Comparison of ENCODE assay signal across 8 mouse cellular contexts in the genomic region with DNA sequence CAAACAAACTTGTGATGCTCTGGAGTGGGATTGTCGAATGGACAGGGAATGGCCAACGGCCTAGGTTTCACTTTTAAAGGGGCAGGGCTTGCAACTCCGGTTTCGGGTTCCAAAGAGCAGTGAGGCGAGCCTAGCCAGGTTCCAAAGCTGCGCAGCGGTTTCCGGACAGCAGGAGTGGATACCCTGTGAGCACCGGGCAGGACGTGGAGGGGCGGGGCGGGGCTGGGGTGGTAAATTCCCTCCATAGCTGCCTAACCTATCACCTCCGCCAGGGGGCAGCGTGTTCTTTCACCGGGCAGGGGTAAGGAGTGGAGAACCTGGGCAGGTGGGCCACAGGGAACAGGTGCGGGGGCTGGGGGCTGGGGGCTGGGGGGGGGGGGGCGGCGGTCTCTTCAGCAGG. TPM values are rescaled to one million over a fixed set of nuclear protein-coding genes. Genes with fewer than 3 reads are reported as not detected.
DNase-seq lines count a peak whose midpoint lies in the region; ATAC-seq and TF ChIP-seq lines count a peak whose summit lies in the region.

A gene (plus strand): TSS at position 112 of the 400 bp plus-strand sequence.

- peak within 1 kb of the TSS; percentile 2; the same call in 1 of the 2 replicates for H3K27ac ChIP-seq in heart, embryonic 15.5 days
- no peak within 1 kb of the TSS for H3K27ac ChIP-seq in neural tube, embryonic 15.5 days (replicated peaks)

- peak within 1 kb of the TSS; percentile 89 for H3K4me3 ChIP-seq in heart, embryonic 15.5 days
- peak within 1 kb of the TSS; percentile 52 for H3K4me3 ChIP-seq in lung, adult 2 months (replicated peaks; ENCODE audit: extremely low read depth, low read depth, low read length)
- H3K4me3 ChIP-seq in neural tube, embryonic 15.5 days (replicated peaks): peak within 1 kb of the TSS; percentile 69

- 5% methylated on average over 18 of the region's 18 CpGs for WGBS in heart, embryonic 15.5 days
- 1% methylated on average over 18 of the region's 18 CpGs for WGBS in lung, adult 2 months
- 9% methylated on average over 16 of the region's 18 CpGs for WGBS in neural tube, embryonic 15.5 days

- no peak for TF ChIP-seq POLR2A in lung, adult 2 months (IDR thresholded peaks at IDR 0.05; ENCODE audit: borderline replicate concordance, extremely low read depth, low read depth, low read length)

- peak within 1 kb of the TSS; percentile 94 for H3K4me2 ChIP-seq in heart, embryonic 15.5 days
- H3K4me2 ChIP-seq in neural tube, embryonic 15.5 days: peak within 1 kb of the TSS; percentile 98

- H3K27me3 ChIP-seq in heart, embryonic 15.5 days: no peaks in the 10 kb centered on the region
- H3K27me3 ChIP-seq in neural tube, embryonic 15.5 days (replicated peaks): peaks cover 18% of the 10 kb centered on the region

- no peaks in the 10 kb centered on the region for H3K36me3 ChIP-seq in heart, embryonic 15.5 days
- no peaks in the 10 kb centered on the region for H3K36me3 ChIP-seq in neural tube, embryonic 15.5 days

- TF ChIP-seq CTCF in lung, adult 2 months (IDR thresholded peaks at IDR 0.05; ENCODE audit: insufficient read depth, low read length): peak; percentile 46

- ATAC-seq in erythroblast, adult 5-6 weeks (replicated peaks; ENCODE audit: low FRiP score, poor library complexity, severe bottlenecking): peak; percentile 48
- ATAC-seq in heart, embryonic 15.5 days (replicated peaks; ENCODE audit: insufficient number of reproducible peaks, insufficient read depth, low FRiP score, low read depth): no peak
- no peak for ATAC-seq in neural tube, embryonic 15.5 days (ENCODE audit: low FRiP score)

- H3K9me3 ChIP-seq in heart, embryonic 15.5 days (replicated peaks): no peaks in the 10 kb centered on the region
- no peaks in the 10 kb centered on the region for H3K9me3 ChIP-seq in neural tube, embryonic 15.5 days (replicated peaks)

- H3K9ac ChIP-seq in heart, embryonic 15.5 days: peak within 1 kb of the TSS; percentile 43
- H3K9ac ChIP-seq in neural tube, embryonic 15.5 days (replicated peaks): no peak within 1 kb of the TSS

- peak; percentile 69 for DNase-seq in 416B (ENCODE audit: low read depth)
- peak; percentile 68 for DNase-seq in T-cell, adult 2 months (ENCODE audit: low spot score)
- peak; percentile 83 for DNase-seq in kidney, postnatal 10 days
- peak; percentile 69 for DNase-seq in lung, adult 2 months
- peak; percentile 53 to 58 for DNase-seq in urinary bladder, postnatal 36 days (ENCODE audit: low spot score in 2 of 2)

- H3K4me1 ChIP-seq in heart, embryonic 15.5 days (replicated peaks): peaks cover 38% of the 10 kb centered on the region
- peaks cover 6% of the 10 kb centered on the region; the same call in 1 of the 2 replicates for H3K4me1 ChIP-seq in lung, adult 2 months (ENCODE audit: control insufficient read depth, insufficient read depth, low read length)
- peaks cover 34% of the 10 kb centered on the region for H3K4me1 ChIP-seq in neural tube, embryonic 15.5 days

RNA-seq across cellular contexts. Expression of the gene that starts here (rescaled TPM):
- total RNA-seq in erythroblast, adult 5-6 weeks (2015; ENCODE audit: low replicate concordance): 14.0 and 15.2 TPM in 2 replicates
- total RNA-seq in erythroblast, adult 5-6 weeks (2017; ENCODE audit: low replicate concordance): 18.5 and 21.0 TPM in 2 replicates
- 14.6 and 20.1 TPM in 2 replicates for polyA plus RNA-seq in heart, embryonic 15.5 days (2015; fragmentation: Nextera tagmentation; extraction: Ambion mirVana)
- 48.5 and 48.7 TPM in 2 replicates for polyA plus RNA-seq in lung, adult 2 months (2012; rRNA removed)
- 7.8 and 10.9 TPM in 2 replicates for polyA plus RNA-seq in neural tube, embryonic 15.5 days (2015; fragmentation: Nextera tagmentation; extraction: Ambion mirVana)
